Mouse (Mus musculus): ENCODE measurements at regions not wholly inside any gene's neighbourhood (a gene's known extent, or its start where the extent isn't known, plus 50 kb on each side); places are given as distances from the start of the nearest gene placed in this dataset.
A peak's percentile ranks its signal among the peaks of the same experiment; 100 is the strongest.

- no peak for DNase-seq (ENCODE audit: low read depth, low spot score)
- H3K27me3 ChIP-seq (ENCODE audit: control insufficient read depth, insufficient read depth, low read length, poor library complexity, severe bottlenecking), result no peaks in the 10 kb centered on the region
- H3K36me3 ChIP-seq (ENCODE audit: control insufficient read depth, insufficient read depth, low read length, poor library complexity, severe bottlenecking), result no peaks in the 10 kb centered on the region
Measured at GRCm38 (mm10) chr4:95105424-95105823, 53.4 kb upstream of the Jun start.

GRCm38 (mm10) chr4:95105926-95106622, 54.1 kb upstream of the Jun start:
- Histone ChIP-seq H3K36me3 (ENCODE audit: control insufficient read depth, insufficient read depth, low read length, poor library complexity, severe bottlenecking) (no peaks in the 10 kb centered on the region), H3K27me3 (ENCODE audit: control insufficient read depth, insufficient read depth, low read length, poor library complexity, severe bottlenecking) (no peaks in the 10 kb centered on the region)
- peak; percentile 57 for DNase-seq (ENCODE audit: low read depth, low spot score)

GRCm38 (mm10) chr4:95106881-95107665, 55.1 kb upstream of the Jun start:
- Histone ChIP-seq H3K27me3 (ENCODE audit: control insufficient read depth, insufficient read depth, low read length, poor library complexity, severe bottlenecking) (no peaks in the 10 kb centered on the region), H3K36me3 (ENCODE audit: control insufficient read depth, insufficient read depth, low read length, poor library complexity, severe bottlenecking) (no peaks in the 10 kb centered on the region)
- peak; percentile 63 for DNase-seq (ENCODE audit: low read depth, low spot score)

- no peak for DNase-seq (ENCODE audit: low read depth, low spot score)
- H3K36me3 ChIP-seq (ENCODE audit: control insufficient read depth, insufficient read depth, low read length, poor library complexity, severe bottlenecking), result no peaks in the 10 kb centered on the region
- H3K27me3 ChIP-seq (ENCODE audit: control insufficient read depth, insufficient read depth, low read length, poor library complexity, severe bottlenecking), result no peaks in the 10 kb centered on the region
Measured at GRCm38 (mm10) chr4:95108811-95109210, 56.8 kb upstream of the Jun start.

GRCm38 (mm10) chr4:95110828-95111227, 58.8 kb upstream of the Jun start:
- no peak for DNase-seq (ENCODE audit: low read depth, low spot score)
- Histone ChIP-seq H3K27me3 (ENCODE audit: control insufficient read depth, insufficient read depth, low read length, poor library complexity, severe bottlenecking) (no peaks in the 10 kb centered on the region), H3K36me3 (ENCODE audit: control insufficient read depth, insufficient read depth, low read length, poor library complexity, severe bottlenecking) (no peaks in the 10 kb centered on the region)

GRCm38 (mm10) chr4:95117158-95117681, 65.2 kb upstream of the Jun start:
- DNase-seq (ENCODE audit: low read depth, low spot score), result peak; percentile 56
- H3K27me3 ChIP-seq (ENCODE audit: control insufficient read depth, insufficient read depth, low read length, poor library complexity, severe bottlenecking), result no peaks in the 10 kb centered on the region
- no peaks in the 10 kb centered on the region for H3K36me3 ChIP-seq (ENCODE audit: control insufficient read depth, insufficient read depth, low read length, poor library complexity, severe bottlenecking)

GRCm38 (mm10) chr4:95120876-95121275, 68.9 kb upstream of the Jun start:
- no peak for DNase-seq (ENCODE audit: low read depth, low spot score)
- Histone ChIP-seq H3K36me3 (ENCODE audit: control insufficient read depth, insufficient read depth, low read length, poor library complexity, severe bottlenecking) (no peaks in the 10 kb centered on the region), H3K27me3 (ENCODE audit: control insufficient read depth, insufficient read depth, low read length, poor library complexity, severe bottlenecking) (no peaks in the 10 kb centered on the region)

GRCm38 (mm10) chr4:95125346-95125745, 73.3 kb upstream of the Jun start:
- Histone ChIP-seq H3K36me3 (ENCODE audit: control insufficient read depth, insufficient read depth, low read length, poor library complexity, severe bottlenecking) (no peaks in the 10 kb centered on the region), H3K27me3 (ENCODE audit: control insufficient read depth, insufficient read depth, low read length, poor library complexity, severe bottlenecking) (no peaks in the 10 kb centered on the region)
- DNase-seq (ENCODE audit: low read depth, low spot score), result no peak

GRCm38 (mm10) chr4:95127970-95128369, 75.9 kb upstream of the Jun start:
- Histone ChIP-seq H3K36me3 (ENCODE audit: control insufficient read depth, insufficient read depth, low read length, poor library complexity, severe bottlenecking) (no peaks in the 10 kb centered on the region), H3K27me3 (ENCODE audit: control insufficient read depth, insufficient read depth, low read length, poor library complexity, severe bottlenecking) (no peaks in the 10 kb centered on the region)
- DNase-seq (ENCODE audit: low read depth, low spot score), result no peak

GRCm38 (mm10) chr4:95133815-95134214, 81.8 kb upstream of the Jun start:
- no peaks in the 10 kb centered on the region for H3K36me3 ChIP-seq (ENCODE audit: control insufficient read depth, insufficient read depth, low read length, poor library complexity, severe bottlenecking)
- H3K27me3 ChIP-seq (ENCODE audit: control insufficient read depth, insufficient read depth, low read length, poor library complexity, severe bottlenecking), result no peaks in the 10 kb centered on the region
- no peak for DNase-seq (ENCODE audit: low read depth, low spot score)

GRCm38 (mm10) chr4:95134611-95135010, 82.6 kb upstream of the Jun start:
- Histone ChIP-seq H3K27me3 (ENCODE audit: control insufficient read depth, insufficient read depth, low read length, poor library complexity, severe bottlenecking) (no peaks in the 10 kb centered on the region), H3K36me3 (ENCODE audit: control insufficient read depth, insufficient read depth, low read length, poor library complexity, severe bottlenecking) (no peaks in the 10 kb centered on the region)
- DNase-seq (ENCODE audit: low read depth, low spot score), result no peak

- H3K27me3 ChIP-seq (ENCODE audit: control insufficient read depth, insufficient read depth, low read length, poor library complexity, severe bottlenecking), result no peaks in the 10 kb centered on the region
- no peaks in the 10 kb centered on the region for H3K36me3 ChIP-seq (ENCODE audit: control insufficient read depth, insufficient read depth, low read length, poor library complexity, severe bottlenecking)
- no peak for DNase-seq (ENCODE audit: low read depth, low spot score)
Measured at GRCm38 (mm10) chr4:95137413-95138143, 85.6 kb upstream of the Jun start.

- H3K36me3 ChIP-seq (ENCODE audit: control insufficient read depth, insufficient read depth, low read length, poor library complexity, severe bottlenecking), result no peaks in the 10 kb centered on the region
- no peak for DNase-seq (ENCODE audit: low read depth, low spot score)
Measured at GRCm38 (mm10) chr4:95138676-95139075, 86.7 kb upstream of the Jun start.

GRCm38 (mm10) chr4:95141253-95141652, 89.2 kb upstream of the Jun start:
- Histone ChIP-seq H3K27me3 (ENCODE audit: control insufficient read depth, insufficient read depth, low read length, poor library complexity, severe bottlenecking) (no peaks in the 10 kb centered on the region), H3K36me3 (ENCODE audit: control insufficient read depth, insufficient read depth, low read length, poor library complexity, severe bottlenecking) (no peaks in the 10 kb centered on the region)
- no peak for DNase-seq (ENCODE audit: low read depth, low spot score)

More at GRCm38 (mm10) chr4:95138676-95139075, 86.7 kb upstream of the Jun start:
- no peaks in the 10 kb centered on the region for H3K27me3 ChIP-seq (ENCODE audit: control insufficient read depth, insufficient read depth, low read length, poor library complexity, severe bottlenecking)

- Histone ChIP-seq H3K36me3 (ENCODE audit: control insufficient read depth, insufficient read depth, low read length, poor library complexity, severe bottlenecking) (no peaks in the 10 kb centered on the region), H3K27me3 (ENCODE audit: control insufficient read depth, insufficient read depth, low read length, poor library complexity, severe bottlenecking) (no peaks in the 10 kb centered on the region)
- no peak for DNase-seq (ENCODE audit: low read depth, low spot score)
Measured at GRCm38 (mm10) chr4:95143130-95143529, 91.1 kb upstream of the Jun start.
